Mouse (Mus musculus): ENCODE results near the gene Arsb. TPM values are rescaled to one million over a fixed set of nuclear protein-coding genes. Genes with fewer than 3 reads are reported as not detected.

Arsb gene
- polyA plus RNA-seq, 1 experiment from 2014 or later, result 11.9 TPM

DNA sequence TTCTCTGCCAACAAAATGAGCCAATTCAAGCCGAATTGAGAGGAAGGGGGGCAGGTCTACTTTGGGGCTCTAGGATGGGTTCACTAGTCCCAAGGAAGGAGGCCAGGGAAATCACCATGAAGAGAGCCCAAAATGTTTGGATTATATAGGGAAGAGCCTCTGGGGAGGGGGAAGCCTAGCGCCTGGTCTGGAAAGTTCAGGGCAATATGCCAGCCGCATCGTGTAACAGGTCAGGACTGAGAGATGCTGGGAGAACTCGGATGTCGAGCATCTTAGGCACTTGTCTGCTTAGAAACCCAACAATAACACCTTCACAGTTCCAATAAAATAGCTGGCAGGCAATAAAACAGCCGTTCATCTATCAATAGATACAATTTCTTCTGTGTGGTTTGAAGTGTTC is 216.2 kb downstream of the Arsb start:
- DNase-seq (ENCODE audit: low spot score), result no peak
- WGBS, result 56% methylated on average over 7 of the region's 7 CpGs
- H3K4me3 ChIP-seq (replicated peaks; ENCODE audit: low read depth, low read length), result no peak overlapping the region
- H3K27me3 ChIP-seq (ENCODE audit: insufficient read depth, low read length), result no peaks in the 10 kb centered on the region
- no peaks in the 10 kb centered on the region for H3K36me3 ChIP-seq (ENCODE audit: insufficient read depth, low read length)
- no peak for TF ChIP-seq CTCF (IDR thresholded peaks at IDR 0.05; ENCODE audit: low read depth)
- no peaks in the 10 kb centered on the region for H3K9me3 ChIP-seq (replicated peaks; ENCODE audit: low read length)
- H3K4me1 ChIP-seq (replicated peaks; ENCODE audit: insufficient read depth, low read length), result no peaks in the 10 kb centered on the region
- no peak for ATAC-seq (replicated peaks; ENCODE audit: low FRiP score, low read depth)
- no peak overlapping the region for H3K4me2 ChIP-seq (ENCODE audit: low read length)
- H3K27ac ChIP-seq, result no peak overlapping the region
- H3K9ac ChIP-seq (ENCODE audit: low read depth, low read length), result no peak overlapping the region

DNA sequence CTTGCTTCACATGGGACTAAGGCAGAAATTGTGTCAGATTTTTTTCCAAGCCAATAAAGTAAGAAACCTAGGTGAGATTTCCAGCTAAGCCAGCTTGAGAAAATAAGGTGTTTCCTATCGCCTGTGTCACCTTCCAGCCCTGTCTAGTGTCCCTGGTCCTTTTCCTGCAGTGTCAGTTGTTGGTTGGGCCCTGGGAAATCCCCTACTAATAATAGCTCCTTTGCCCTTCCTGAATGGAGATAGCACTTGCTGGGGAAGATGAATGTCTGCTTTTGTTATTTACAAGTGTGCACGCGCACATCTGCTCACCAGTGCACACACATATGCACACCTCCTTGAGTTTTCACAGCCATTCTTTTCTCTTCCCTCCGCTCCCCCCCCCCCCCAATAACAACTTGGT is 217.8 kb downstream of the Arsb start:
- Histone ChIP-seq H3K27ac (no peak overlapping the region), H3K4me3 (replicated peaks; ENCODE audit: low read depth, low read length) (no peak overlapping the region), H3K9me3 (replicated peaks; ENCODE audit: low read length) (no peaks in the 10 kb centered on the region), H3K36me3 (ENCODE audit: insufficient read depth, low read length) (no peaks in the 10 kb centered on the region), H3K4me2 (ENCODE audit: low read length) (no peak overlapping the region), H3K9ac (ENCODE audit: low read depth, low read length) (no peak overlapping the region), H3K27me3 (ENCODE audit: insufficient read depth, low read length) (no peaks in the 10 kb centered on the region), H3K4me1 (replicated peaks; ENCODE audit: insufficient read depth, low read length) (no peaks in the 10 kb centered on the region)
- ATAC-seq (replicated peaks; ENCODE audit: low FRiP score, low read depth), result no peak
- WGBS, result 72% methylated on average over 4 of the region's 4 CpGs
- TF ChIP-seq CTCF (IDR thresholded peaks at IDR 0.05; ENCODE audit: low read depth), result no peak
- no peak for DNase-seq (ENCODE audit: low spot score)

DNA sequence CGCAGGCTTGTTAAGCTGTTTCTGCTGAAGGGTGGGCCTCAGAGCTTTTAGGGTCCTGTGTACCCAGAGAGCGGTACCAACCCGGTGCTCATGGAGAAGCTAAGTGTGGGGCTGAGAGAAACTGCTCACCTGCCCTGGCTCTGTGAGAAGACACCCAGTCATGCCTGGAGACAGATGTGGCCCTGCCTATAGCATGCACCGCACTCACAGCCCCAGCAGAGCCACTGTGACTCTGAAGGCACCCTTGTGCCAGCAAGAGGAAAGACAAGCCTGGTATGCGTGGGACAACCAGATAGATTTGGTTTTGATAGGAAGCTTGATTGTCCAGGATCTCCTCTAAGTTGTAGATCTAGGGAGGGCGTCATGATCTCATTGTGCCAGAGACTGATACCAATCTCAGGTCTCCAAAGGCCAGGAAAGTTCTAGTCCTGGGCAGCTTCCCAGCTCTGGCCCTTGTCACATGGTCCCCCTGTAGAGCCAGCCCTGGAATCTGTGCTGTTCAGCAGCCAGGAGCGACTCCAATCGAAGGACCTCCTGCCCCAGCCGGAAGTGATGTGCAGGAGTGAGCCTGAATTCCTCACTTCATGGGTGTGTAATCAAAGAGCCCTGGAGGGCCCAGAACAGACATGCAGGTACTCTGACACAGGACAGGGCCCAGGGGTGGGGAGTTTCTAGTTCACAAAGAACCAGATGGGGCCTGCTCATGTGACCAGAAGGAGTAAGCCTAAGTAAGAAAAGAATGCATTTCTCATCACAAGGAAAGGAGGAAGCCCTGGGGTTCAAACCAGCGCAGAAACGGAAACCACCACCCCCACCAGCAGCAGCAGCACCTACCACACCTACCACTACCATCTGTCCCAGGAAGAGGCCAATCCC is 218.5 kb downstream of the Arsb start:
- no peak overlapping the region for H3K9ac ChIP-seq (ENCODE audit: low read depth, low read length)
- H3K4me2 ChIP-seq (ENCODE audit: low read length), result no peak overlapping the region
- TF ChIP-seq CTCF (IDR thresholded peaks at IDR 0.05; ENCODE audit: low read depth), result no peak
- H3K27me3 ChIP-seq (ENCODE audit: insufficient read depth, low read length), result no peaks in the 10 kb centered on the region
- WGBS, result 64% methylated on average over 11 of the region's 11 CpGs
- H3K27ac ChIP-seq, result no peak overlapping the region
- no peaks in the 10 kb centered on the region for H3K36me3 ChIP-seq (ENCODE audit: insufficient read depth, low read length)
- DNase-seq (ENCODE audit: low spot score) (no peak), ATAC-seq (replicated peaks; ENCODE audit: low FRiP score, low read depth) (no peak)
- H3K9me3 ChIP-seq (replicated peaks; ENCODE audit: low read length), result no peaks in the 10 kb centered on the region
- no peak overlapping the region for H3K4me3 ChIP-seq (replicated peaks; ENCODE audit: low read depth, low read length)
- H3K4me1 ChIP-seq (replicated peaks; ENCODE audit: insufficient read depth, low read length), result no peaks in the 10 kb centered on the region

DNA sequence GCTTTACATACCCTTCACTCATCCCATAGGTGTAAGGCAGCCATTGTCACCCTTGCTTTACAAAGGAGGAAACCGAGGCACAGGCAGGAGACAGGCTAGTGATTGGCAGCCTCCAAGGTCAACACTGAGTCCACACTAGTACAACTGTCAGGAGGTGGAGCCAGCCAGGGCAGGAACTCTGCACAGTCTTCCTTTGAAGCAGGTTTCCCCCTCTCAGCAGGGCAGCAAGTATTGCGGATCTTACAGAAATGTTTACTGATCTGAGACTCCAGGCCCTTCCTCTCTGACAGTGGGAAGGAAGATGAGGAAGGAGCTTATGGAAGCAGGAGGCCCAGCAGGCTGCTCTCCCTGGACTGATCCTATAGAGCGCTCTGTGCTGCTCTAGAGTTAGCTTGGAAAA is 219.4 kb downstream of the Arsb start:
- no peaks in the 10 kb centered on the region for H3K36me3 ChIP-seq (ENCODE audit: insufficient read depth, low read length)

DNA sequence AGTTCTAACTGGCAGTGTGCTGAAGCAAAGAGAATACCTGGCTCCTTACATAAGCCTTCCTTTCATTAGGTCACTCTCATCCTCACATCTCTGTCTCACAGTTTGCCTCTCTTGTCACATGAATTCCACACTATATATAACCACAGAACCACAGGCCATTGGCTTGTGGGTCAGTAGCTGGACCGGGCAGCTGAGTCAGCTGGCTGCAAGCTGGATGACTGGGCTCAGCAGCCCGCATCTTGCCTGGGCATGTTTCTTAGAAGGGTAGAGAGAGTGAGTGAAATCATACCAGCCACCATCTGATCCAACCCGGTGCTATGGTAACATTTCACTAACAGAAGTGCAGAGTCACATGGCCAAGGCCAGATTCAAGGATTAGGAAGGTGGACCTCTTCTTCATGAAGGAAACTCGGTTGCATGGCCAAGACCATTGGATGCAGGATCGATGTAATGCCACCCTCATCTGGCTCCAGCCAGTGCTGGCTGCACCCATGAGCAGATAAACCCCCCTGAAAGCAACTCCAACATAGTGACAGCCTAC is 221.0 kb downstream of the Arsb start:
- Histone ChIP-seq H3K36me3 (ENCODE audit: insufficient read depth, low read length) (no peaks in the 10 kb centered on the region), H3K4me1 (replicated peaks; ENCODE audit: insufficient read depth, low read length) (no peaks in the 10 kb centered on the region), H3K9ac (ENCODE audit: low read depth, low read length) (no peak overlapping the region), H3K27ac (no peak overlapping the region), H3K27me3 (ENCODE audit: insufficient read depth, low read length) (no peaks in the 10 kb centered on the region), H3K9me3 (replicated peaks; ENCODE audit: low read length) (no peaks in the 10 kb centered on the region), H3K4me3 (replicated peaks; ENCODE audit: low read depth, low read length) (no peak overlapping the region), H3K4me2 (ENCODE audit: low read length) (no peak overlapping the region)
- 95% methylated on average over 5 of the region's 5 CpGs for WGBS
- no peak; the same call in 1 of the 2 replicates for ATAC-seq (replicated peaks; ENCODE audit: low FRiP score, low read depth)
- DNase-seq (ENCODE audit: low spot score), result no peak
- TF ChIP-seq CTCF (IDR thresholded peaks at IDR 0.05; ENCODE audit: low read depth), result no peak

More for the DNA sequence above, 219.4 kb downstream of the Arsb start:
- H3K4me1 ChIP-seq (replicated peaks; ENCODE audit: insufficient read depth, low read length), result no peaks in the 10 kb centered on the region
- H3K9ac ChIP-seq (ENCODE audit: low read depth, low read length), result no peak overlapping the region
- 86% methylated on average over 3 of the region's 3 CpGs for WGBS
- DNase-seq (ENCODE audit: low spot score), result no peak
- no peaks in the 10 kb centered on the region for H3K27me3 ChIP-seq (ENCODE audit: insufficient read depth, low read length)
- TF ChIP-seq CTCF (IDR thresholded peaks at IDR 0.05; ENCODE audit: low read depth), result no peak
- no peak for ATAC-seq (replicated peaks; ENCODE audit: low FRiP score, low read depth)
- no peaks in the 10 kb centered on the region for H3K9me3 ChIP-seq (replicated peaks; ENCODE audit: low read length)
- no peak overlapping the region for H3K4me3 ChIP-seq (replicated peaks; ENCODE audit: low read depth, low read length)
- no peak overlapping the region for H3K27ac ChIP-seq
- H3K4me2 ChIP-seq (ENCODE audit: low read length), result no peak overlapping the region

Small RNA genes lying within 50 kb of the gene (microRNA-seq; reads per million reads assigned to microRNA genes)
- not detected for gene Gm25534
- not detected for gene Mir5624

Other genes with a start within 250 kb of the Arsb start
- 0.43 and 0.59 TPM in 2 replicates for gene Bhmt, start 133.7 kb upstream of the Arsb start, polyA plus RNA-seq (2015; fragmentation: Nextera tagmentation; extraction: Ambion mirVana)
- 23.0 and 24.3 TPM in 2 replicates for gene Bhmt2, start 97.3 kb upstream of the Arsb start, polyA plus RNA-seq (2015; fragmentation: Nextera tagmentation; extraction: Ambion mirVana)
- 5.9 and 6.7 TPM in 2 replicates for gene Dmgdh, start 97.2 kb upstream of the Arsb start, polyA plus RNA-seq (2015; fragmentation: Nextera tagmentation; extraction: Ambion mirVana)

Measured in kidney, postnatal 0 days (tissue).